Mouse (Mus musculus) intestine, postnatal 0 days (tissue): ENCODE results near the gene Cd3d. TPM values are rescaled to one million over a fixed set of nuclear protein-coding genes. Genes with fewer than 3 reads are reported as not detected.

Experiments
- ATAC-seq: fragments of 200-750 bp; cut with Nextera tagmentation; 2 replicates; pipeline ENCODE4 v1.8.0; 2017; ENCODE audit warnings: mild to moderate bottlenecking, moderate TSS enrichment, moderate library complexity
- H3K27ac ChIP-seq: fragments of 300-500 bp; sonication (generic); 2 replicates; pipeline ENCODE4 v1.5.1; 2014; ENCODE audit warnings: mild to moderate bottlenecking, low read depth, low read length, moderate library complexity
- H3K27me3 ChIP-seq: fragments of 300-500 bp; sonication (generic); replicated peaks from 2 replicates; pipeline ENCODE4 v1.6.1; 2014; ENCODE audit warnings: low read length, mixed read lengths; ENCODE audit not compliant: control insufficient read depth, insufficient read depth
- H3K36me3 ChIP-seq: fragments of 300-500 bp; sonication (generic); 2 replicates; pipeline ENCODE4 v1.6.1; 2014; ENCODE audit warnings: mild to moderate bottlenecking, moderate library complexity; ENCODE audit not compliant: control insufficient read depth, insufficient read depth
- H3K4me1 ChIP-seq: fragments of 300-500 bp; sonication (generic); replicated peaks from 2 replicates; pipeline ENCODE4 v1.6.1; 2014; ENCODE audit warnings: antibody characterized with exemption, low read length, mixed read lengths; ENCODE audit not compliant: control insufficient read depth, insufficient read depth
- H3K4me2 ChIP-seq: fragments of 300-500 bp; sonication (generic); replicated peaks from 2 replicates; pipeline ENCODE4 v1.6.1; 2014; ENCODE audit warnings: low read depth, mild to moderate bottlenecking, moderate library complexity
- H3K4me3 ChIP-seq: fragments of 300-500 bp; sonication (generic); 2 replicates; pipeline ENCODE4 v1.5.1; 2014; ENCODE audit warnings: low read depth, low read length
- H3K9ac ChIP-seq: fragments of 300-500 bp; sonication (generic); 2 replicates; pipeline ENCODE4 v1.6.1; 2014; ENCODE audit warnings: mild to moderate bottlenecking, low read depth, low read length
- H3K9me3 ChIP-seq: fragments of 300-500 bp; sonication (generic); 2 replicates; pipeline ENCODE4 v1.6.1; 2016; ENCODE audit warnings: mixed run types; ENCODE audit not compliant: control insufficient read depth
- CTCF ChIP-seq: sonication (generic); IDR thresholded peaks from 2 replicates; pipeline ENCODE4 v1.5.1; 2016; ENCODE audit warnings: low read depth, mild to moderate bottlenecking, control low read depth, antibody characterized with exemption, moderate library complexity
- WGBS: fragments of 180-500 bp; shearing (Covaris S2); extraction: QIAGEN DNeasy Blood & Tissue Kit; methylation state at CpG from one replicate; pipeline ENCODE4 v1.1.7; 2014; 5-methylcytosine and 5-hydroxymethylcytosine counted together
- polyA plus RNA-seq: library from polyadenylated mRNA; unstranded; fragments of >200 nt; fragmentation: Nextera tagmentation; extraction: Ambion mirVana; gene quantifications from 2 replicates; pipeline ENCODE4 v1.2.1, GENCODE M21; 2015

Cd3d gene
- polyA plus RNA-seq = 0.51 and 0.95 TPM in 2 replicates

- Histone ChIP-seq H3K4me3 (no peak within 1 kb of the TSS), H3K4me2 (no peak within 1 kb of the TSS), H3K4me1 (no peaks in the 10 kb centered on the region), H3K36me3 (no peaks in the 10 kb centered on the region), H3K27me3 (no peaks in the 10 kb centered on the region; the same call in 1 of the 2 replicates), H3K9ac (no peak within 1 kb of the TSS), H3K9me3 (no peaks in the 10 kb centered on the region), H3K27ac (no peak within 1 kb of the TSS)
- WGBS = 71% methylated on average over 4 of the region's 4 CpGs
- ATAC-seq = no peak
- no peak for TF ChIP-seq CTCF
Observed at GRCm38 (mm10) chr9:44981676-44982075, at the start of gene Cd3d. Gene Cd3d, plus strand, starts transcription at chr9:44981786.

DNA sequence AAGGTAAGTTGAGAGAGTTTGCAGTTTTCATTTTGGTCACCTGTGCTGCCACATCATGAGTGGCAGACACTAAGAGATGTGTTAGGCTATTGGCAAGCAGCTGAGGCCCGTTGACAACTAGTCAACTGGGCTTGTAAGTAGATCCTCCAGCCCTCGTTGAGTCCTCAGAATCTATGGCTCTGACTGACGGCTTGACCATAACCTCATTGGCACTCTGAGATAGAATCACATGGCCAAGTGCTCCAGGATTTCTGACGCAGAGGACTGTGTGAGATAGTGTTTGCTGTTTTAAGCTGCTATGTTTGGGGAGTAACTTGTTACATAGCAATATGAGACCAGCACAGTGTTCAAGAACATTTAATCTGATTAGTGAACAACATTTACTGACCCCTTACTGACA lies 39.8 kb upstream of the Cd3d start:
- Histone ChIP-seq H3K4me3 (no peak overlapping the region), H3K4me2 (no peak overlapping the region), H3K9ac (no peak overlapping the region), H3K9me3 (no peaks in the 10 kb centered on the region), H3K4me1 (no peaks in the 10 kb centered on the region), H3K27ac (no peak overlapping the region), H3K36me3 (peaks cover 81% of the 10 kb centered on the region), H3K27me3 (no peaks in the 10 kb centered on the region)
- ATAC-seq = no peak
- no peak for TF ChIP-seq CTCF
- WGBS = 85% methylated on average over 4 of the region's 4 CpGs

DNA sequence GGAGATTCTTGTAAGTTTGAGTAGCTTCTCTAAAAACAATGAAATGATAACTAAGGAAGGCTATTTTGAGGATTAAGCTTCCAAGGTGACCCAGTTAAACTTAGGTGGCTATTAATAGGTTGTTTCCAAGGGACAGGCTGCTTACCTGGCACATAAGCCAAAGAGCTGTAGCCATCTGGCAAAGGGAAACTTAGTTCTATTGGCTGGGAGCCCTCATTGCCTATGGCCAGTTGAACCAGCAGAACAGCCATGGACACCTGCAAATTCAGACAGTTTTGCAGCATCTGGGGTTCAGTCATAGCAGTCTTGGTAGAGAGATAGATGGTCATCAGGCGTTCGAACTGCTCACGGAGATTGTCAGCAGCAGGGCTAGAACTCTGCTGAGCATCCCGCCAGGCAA lies 39.2 kb upstream of the Cd3d start:
- Histone ChIP-seq H3K4me3 (no peak overlapping the region), H3K9me3 (no peaks in the 10 kb centered on the region), H3K4me2 (no peak overlapping the region), H3K36me3 (peaks cover 81% of the 10 kb centered on the region), H3K27me3 (no peaks in the 10 kb centered on the region), H3K4me1 (no peaks in the 10 kb centered on the region), H3K9ac (no peak overlapping the region), H3K27ac (no peak overlapping the region)
- 99% methylated on average over 4 of the region's 4 CpGs for WGBS
- TF ChIP-seq CTCF = no peak
- ATAC-seq = no peak

DNA sequence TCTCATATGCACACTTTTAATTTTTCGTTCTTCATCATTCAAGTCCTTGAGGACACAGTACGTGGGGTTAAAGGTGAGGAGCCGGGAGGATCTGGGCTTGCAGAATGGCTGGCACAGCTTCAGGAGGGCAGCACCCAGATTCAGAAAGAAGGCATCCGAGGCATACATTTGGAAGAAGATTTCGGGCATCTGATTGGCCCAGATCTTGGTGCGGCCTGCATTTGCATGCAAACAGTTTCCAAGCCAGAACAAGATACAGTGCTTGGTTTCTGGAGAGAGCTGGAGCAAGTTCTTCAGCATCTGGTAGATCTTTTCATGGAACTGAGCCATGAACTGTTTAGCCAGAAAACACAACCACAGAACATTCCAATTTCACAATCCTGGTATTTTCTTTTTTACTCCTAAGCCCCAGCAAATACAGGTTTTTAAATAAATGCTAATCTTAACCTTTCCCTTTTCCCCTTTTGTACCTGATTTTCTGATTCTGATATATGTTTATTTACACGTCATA lies 35.3 kb upstream of the Cd3d start:
- Histone ChIP-seq H3K4me2 (no peak overlapping the region), H3K4me3 (no peak overlapping the region), H3K27me3 (no peaks in the 10 kb centered on the region), H3K9me3 (no peaks in the 10 kb centered on the region), H3K4me1 (no peaks in the 10 kb centered on the region), H3K9ac (no peak overlapping the region), H3K36me3 (peaks cover 86% of the 10 kb centered on the region), H3K27ac (no peak overlapping the region)
- WGBS = 93% methylated on average over 7 of the region's 7 CpGs
- no peak for ATAC-seq
- no peak for TF ChIP-seq CTCF

DNA sequence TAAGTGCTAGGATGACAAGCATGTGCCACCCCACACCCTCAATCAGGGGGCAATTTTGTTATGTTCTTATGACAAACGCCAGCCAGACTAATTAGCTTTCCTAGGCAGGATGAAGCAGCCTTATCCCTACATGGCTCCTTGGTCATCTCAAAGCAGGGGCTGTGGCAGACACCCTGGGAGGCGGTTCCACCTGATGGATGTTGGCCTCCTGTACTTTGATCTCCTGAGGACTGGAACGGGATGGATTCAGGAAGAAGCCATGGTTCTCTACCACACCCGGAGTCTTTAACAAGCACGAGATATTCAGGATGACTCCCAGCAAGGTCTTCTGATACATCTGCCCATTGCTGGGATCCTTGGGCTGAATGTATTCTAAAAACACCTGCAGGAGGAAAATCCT lies 33.8 kb upstream of the Cd3d start:
- no peak for TF ChIP-seq CTCF
- peaks cover 88% of the 10 kb centered on the region for H3K36me3 ChIP-seq
- H3K4me2 ChIP-seq = no peak overlapping the region
- no peak overlapping the region for H3K27ac ChIP-seq
- H3K9ac ChIP-seq = no peak overlapping the region
- no peaks in the 10 kb centered on the region for H3K9me3 ChIP-seq
- H3K4me3 ChIP-seq = no peak overlapping the region
- WGBS = 51% methylated on average over 5 of the region's 5 CpGs
- ATAC-seq = no peak
- no peaks in the 10 kb centered on the region for H3K27me3 ChIP-seq
- H3K4me1 ChIP-seq = no peaks in the 10 kb centered on the region

GRCm38 (mm10) chr9:44954432-44954831 lies 27.2 kb upstream of the Cd3d start:
- no peak for TF ChIP-seq CTCF
- Histone ChIP-seq H3K36me3 (peaks cover 83% of the 10 kb centered on the region), H3K9me3 (no peaks in the 10 kb centered on the region), H3K27ac (no peak overlapping the region), H3K4me1 (no peaks in the 10 kb centered on the region), H3K4me2 (no peak overlapping the region), H3K9ac (no peak overlapping the region), H3K27me3 (no peaks in the 10 kb centered on the region), H3K4me3 (no peak overlapping the region)
- ATAC-seq = no peak
- WGBS = 94% methylated on average over 3 of the region's 3 CpGs
